Mouse (Mus musculus) neural tube, embryonic 10.5 days (tissue): ENCODE measurements around the gene Pym1.

Experiments
- DNase-seq: peaks from one replicate; pipeline ENCODE4 v3.0.0-alpha.2; 2017; ENCODE audit warnings: low spot score; ENCODE audit errors: extremely low spot score

Pym1 gene

GRCm38 (mm10) chr10:128804271-128805091, 56.8 kb downstream of the Pym1 start, which contains the start of gene Tmem198b:
TSS of gene Tmem198b (minus strand) at chr10:128804370.
- DNase-seq = peak; percentile 85

GRCm38 (mm10) chr10:128805092-128806000, 57.7 kb downstream of the Pym1 start:
- DNase-seq = peak; percentile 99

- no peak for DNase-seq
Measured at GRCm38 (mm10) chr10:128806086-128806485, 58.4 kb downstream of the Pym1 start.

- no peak for DNase-seq
Measured at GRCm38 (mm10) chr10:128807018-128807417, 59.3 kb downstream of the Pym1 start.
